Mouse (Mus musculus): Measurements from ENCODE around the gene S100a7a.

DNA sequence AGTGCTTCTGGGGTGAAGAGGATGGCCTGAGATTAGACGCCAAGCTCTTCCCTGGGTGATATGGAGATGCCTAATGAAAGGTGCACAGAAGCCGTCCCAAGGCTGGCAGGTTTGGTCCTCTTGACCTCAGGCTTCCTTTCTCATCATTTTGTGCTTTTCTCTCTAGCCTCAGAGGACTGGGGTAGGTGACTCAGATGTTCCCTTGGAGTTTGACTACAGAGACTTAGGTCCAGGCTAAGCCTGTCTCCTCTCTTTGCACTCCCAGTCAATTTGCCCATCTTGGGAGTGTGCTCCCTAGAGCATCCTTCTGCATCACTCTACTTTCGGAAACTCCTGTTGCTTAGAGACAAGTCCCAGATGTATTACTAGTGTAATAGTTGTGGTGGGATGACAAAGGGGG lies 46.5 kb upstream of the S100a7a start:
- TF ChIP-seq CTCF (IDR thresholded peaks at IDR 0.05; ENCODE audit: control insufficient read depth, insufficient read depth, low read length): no peak
- TF ChIP-seq POLR2A (IDR thresholded peaks at IDR 0.05; ENCODE audit: borderline replicate concordance, control insufficient read depth, low read depth, low read length): no peak

Data from bone marrow, adult 2 months (tissue).